Mouse (Mus musculus): ENCODE measurements around the gene Stmnd1. TPM values are rescaled to one million over a fixed set of nuclear protein-coding genes. Genes with fewer than 3 reads are reported as not detected.
"Not testable (repeated sequence)": the region's sequence is repeated elsewhere in the genome, so short reads cannot be mapped to it uniquely, and the experiment has no call there.

Gene Stmnd1
- polyA plus RNA-seq, 1 experiment from 2014 or later, result 1.2 TPM

DNA sequence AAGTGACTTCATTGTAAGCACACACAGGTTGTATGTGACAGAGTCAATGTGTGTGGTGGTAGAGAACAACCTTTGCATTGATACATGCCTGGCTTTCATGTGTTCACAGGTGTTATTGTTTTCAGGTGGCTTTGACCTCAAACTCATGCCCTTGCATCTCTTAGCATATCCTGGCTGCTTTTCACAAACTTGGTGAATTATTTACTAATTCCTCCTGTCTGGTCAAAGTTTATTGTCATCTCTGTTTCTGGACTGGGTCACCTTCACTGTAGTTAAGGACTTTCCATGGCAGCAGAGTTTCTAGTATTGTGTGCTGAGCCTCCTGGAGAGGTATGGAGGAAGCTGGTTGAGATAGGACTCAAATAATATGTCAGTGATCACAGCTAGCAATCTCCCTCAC is 20.8 kb downstream of the Stmnd1 start:
- Histone ChIP-seq H3K4me2 (no peak overlapping the region), H3K4me3 (no peak overlapping the region), H3K4me1 (no peaks in the 10 kb centered on the region), H3K9ac (no peak overlapping the region), H3K36me3 (no peaks in the 10 kb centered on the region), H3K27ac (no peak overlapping the region), H3K9me3 (no peaks in the 10 kb centered on the region), H3K27me3 (no peaks in the 10 kb centered on the region)
- no peak for ATAC-seq (ENCODE audit: insufficient number of reproducible peaks, low FRiP score, low TSS enrichment, low read depth)

DNA sequence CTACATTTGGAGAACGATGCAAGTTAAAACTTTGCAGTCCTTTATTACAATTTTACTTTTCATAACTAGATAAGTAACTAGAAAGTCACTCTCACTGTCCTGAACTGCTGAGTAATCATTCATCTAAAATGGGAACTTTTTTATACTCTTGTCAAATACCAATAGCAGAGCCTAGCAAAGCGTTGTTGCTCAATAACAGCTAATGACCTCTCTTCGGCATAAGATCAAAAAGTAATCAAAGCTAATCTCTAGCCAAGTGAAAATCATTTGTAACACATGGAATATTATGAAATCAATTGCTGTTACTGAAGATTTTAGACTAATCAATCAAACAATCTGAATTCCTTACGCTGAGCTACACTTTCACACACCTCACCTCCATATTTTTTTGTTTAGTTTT is 24.2 kb downstream of the Stmnd1 start:
- Histone ChIP-seq H3K4me2 (no peak overlapping the region), H3K27ac (no peak overlapping the region), H3K9ac (no peak overlapping the region), H3K36me3 (no peaks in the 10 kb centered on the region), H3K27me3 (no peaks in the 10 kb centered on the region), H3K4me1 (no peaks in the 10 kb centered on the region), H3K9me3 (no peaks in the 10 kb centered on the region), H3K4me3 (no peak overlapping the region)
- ATAC-seq (ENCODE audit: insufficient number of reproducible peaks, low FRiP score, low TSS enrichment, low read depth), result no peak
- 87% methylated on average over 4 of the region's 4 CpGs for WGBS

DNA sequence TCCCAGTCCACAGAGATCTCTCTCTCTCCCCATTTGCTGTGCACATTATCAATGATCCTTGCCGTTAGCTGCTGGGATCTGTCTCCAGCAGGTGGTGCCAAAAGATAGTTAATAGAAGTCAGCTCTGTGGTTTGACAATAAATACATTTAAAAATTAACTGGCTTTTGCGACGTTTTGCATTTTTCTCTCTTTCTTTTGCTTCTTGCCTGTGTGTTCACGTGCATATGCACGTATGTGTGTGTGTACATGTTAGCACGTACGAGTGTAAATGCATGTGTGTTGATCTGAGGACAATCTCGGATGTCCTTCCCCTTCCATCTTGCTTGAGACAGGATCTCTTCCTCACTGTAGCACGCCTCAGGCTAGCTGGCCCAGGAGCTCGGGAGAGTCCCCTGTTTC is 37.3 kb downstream of the Stmnd1 start:
- H3K9me3 ChIP-seq, result no peaks in the 10 kb centered on the region
- ATAC-seq (ENCODE audit: insufficient number of reproducible peaks, low FRiP score, low TSS enrichment, low read depth), result no peak
- no peak overlapping the region for H3K27ac ChIP-seq
- WGBS, result 48% methylated on average over 10 of the region's 10 CpGs
- H3K4me2 ChIP-seq, result no peak overlapping the region
- H3K9ac ChIP-seq, result no peak overlapping the region
- H3K4me1 ChIP-seq, result no peaks in the 10 kb centered on the region
- H3K27me3 ChIP-seq, result no peaks in the 10 kb centered on the region
- no peaks in the 10 kb centered on the region for H3K36me3 ChIP-seq
- H3K4me3 ChIP-seq, result no peak overlapping the region

DNA sequence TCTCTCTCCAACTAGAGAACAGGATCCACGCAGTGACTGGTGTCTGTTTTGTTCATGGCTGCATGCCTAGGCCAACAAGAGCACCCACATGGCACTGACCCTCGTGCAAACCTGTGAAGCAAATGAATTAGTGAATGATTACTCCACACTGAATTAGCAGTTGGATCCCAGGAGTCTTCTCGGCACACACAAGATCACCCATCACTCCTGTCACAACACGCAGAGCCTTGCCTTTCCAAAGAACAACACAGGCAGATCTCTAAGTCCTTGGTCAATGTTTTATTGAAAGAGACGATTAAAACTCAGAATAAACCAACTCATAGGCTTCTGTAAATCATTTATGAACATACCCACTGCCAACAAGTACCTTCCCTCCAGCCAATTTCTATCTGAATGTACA is 39.7 kb downstream of the Stmnd1 start:
- WGBS, result 75% methylated on average over 5 of the region's 5 CpGs
- Histone ChIP-seq H3K27ac (no peak overlapping the region), H3K4me1 (no peaks in the 10 kb centered on the region), H3K4me3 (no peak overlapping the region), H3K9ac (no peak overlapping the region), H3K36me3 (no peaks in the 10 kb centered on the region), H3K4me2 (no peak overlapping the region), H3K27me3 (no peaks in the 10 kb centered on the region), H3K9me3 (no peaks in the 10 kb centered on the region)
- ATAC-seq (ENCODE audit: insufficient number of reproducible peaks, low FRiP score, low TSS enrichment, low read depth), result no peak

DNA sequence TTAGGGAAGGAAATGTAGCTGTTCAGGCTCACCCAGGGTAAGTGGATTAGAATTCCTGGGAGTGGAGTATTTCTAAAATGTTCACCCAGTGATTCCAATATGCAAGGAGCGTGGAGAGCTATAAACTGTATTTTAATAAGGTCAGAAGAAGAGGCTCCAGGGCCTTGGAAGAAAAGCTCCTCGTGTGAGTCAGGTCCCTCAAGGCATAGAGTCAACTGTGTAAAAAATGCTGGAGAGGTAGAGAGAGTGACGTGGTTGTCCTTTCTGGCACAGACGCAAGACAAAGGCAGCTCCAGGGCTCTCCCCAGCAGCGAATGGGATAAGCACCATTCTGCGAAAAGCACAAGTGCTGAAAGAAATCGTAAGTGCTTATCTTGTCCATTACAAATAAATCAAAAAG is 41.6 kb downstream of the Stmnd1 start:
- Histone ChIP-seq H3K4me3 (no peak overlapping the region), H3K27me3 (no peaks in the 10 kb centered on the region), H3K27ac (no peak overlapping the region), H3K4me1 (no peaks in the 10 kb centered on the region), H3K36me3 (no peaks in the 10 kb centered on the region), H3K4me2 (no peak overlapping the region), H3K9ac (no peak overlapping the region), H3K9me3 (no peaks in the 10 kb centered on the region)
- 71% methylated on average over 7 of the region's 7 CpGs for WGBS
- no peak for ATAC-seq (ENCODE audit: insufficient number of reproducible peaks, low FRiP score, low TSS enrichment, low read depth)

DNA sequence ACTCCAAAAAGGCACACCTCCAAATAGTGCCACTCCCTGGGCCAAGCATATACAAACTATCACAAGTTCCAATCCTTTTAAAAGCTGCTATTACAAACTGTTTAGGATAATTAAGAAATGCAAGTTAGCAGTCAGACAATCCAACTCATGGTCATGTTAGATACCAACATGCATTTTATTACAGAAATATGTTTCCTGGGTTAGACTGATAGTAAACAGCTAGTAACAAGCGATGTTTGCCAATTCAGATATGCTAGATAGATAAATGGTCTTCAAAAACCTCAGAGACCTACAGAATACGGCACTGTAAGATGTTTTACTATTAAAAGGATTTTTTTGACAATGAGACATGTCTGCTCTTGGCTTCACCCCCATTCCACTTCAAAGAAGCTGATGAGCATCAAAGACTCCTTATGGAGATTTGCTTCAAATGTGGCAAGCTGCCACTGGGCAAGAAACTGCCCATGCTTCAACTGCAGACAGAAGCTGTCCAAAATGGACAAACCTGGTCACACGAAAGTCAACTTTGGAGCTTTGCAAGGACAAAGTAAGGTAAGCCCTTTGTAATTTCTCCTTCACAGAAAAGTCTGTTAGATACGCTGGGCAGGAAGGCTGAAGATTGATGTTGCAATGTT is 52.9 kb downstream of the Stmnd1 start:
- no peaks in the 10 kb centered on the region for H3K9me3 ChIP-seq
- no peaks in the 10 kb centered on the region for H3K36me3 ChIP-seq
- no peak overlapping the region for H3K9ac ChIP-seq
- no peak overlapping the region for H3K27ac ChIP-seq
- no peaks in the 10 kb centered on the region for H3K4me1 ChIP-seq
- WGBS, result 85% methylated on average over 4 of the region's 4 CpGs
- H3K4me3 ChIP-seq, result no peak overlapping the region
- H3K4me2 ChIP-seq, result no peak overlapping the region
- no peaks in the 10 kb centered on the region for H3K27me3 ChIP-seq
- no peak for ATAC-seq (ENCODE audit: insufficient number of reproducible peaks, low FRiP score, low TSS enrichment, low read depth)

DNA sequence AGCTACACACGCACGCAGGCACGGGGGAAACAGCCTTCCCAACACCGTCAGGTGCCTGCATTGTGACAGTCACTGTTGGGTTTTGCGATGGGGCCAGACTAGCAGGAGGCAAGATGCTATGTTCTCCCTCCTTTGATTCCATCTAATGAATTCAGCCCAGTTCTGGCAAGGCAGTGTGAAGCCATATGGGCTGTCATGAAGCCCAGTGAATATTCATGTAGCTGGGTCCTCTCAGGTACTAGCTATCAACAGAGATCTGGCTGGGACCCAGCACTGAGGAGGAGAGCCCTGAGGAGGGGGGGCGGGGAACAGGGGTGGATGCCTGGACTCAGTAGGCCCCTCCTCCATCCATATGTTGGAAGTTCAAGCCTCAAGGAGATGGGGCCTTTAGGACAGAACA is 61.5 kb downstream of the Stmnd1 start:
- no peak overlapping the region for H3K27ac ChIP-seq
- H3K36me3 ChIP-seq, result no peaks in the 10 kb centered on the region
- H3K4me2 ChIP-seq, result no peak overlapping the region
- H3K9me3 ChIP-seq, result no peaks in the 10 kb centered on the region
- H3K4me3 ChIP-seq, result no peak overlapping the region
- WGBS, result 60% methylated on average over 6 of the region's 6 CpGs
- H3K9ac ChIP-seq, result no peak overlapping the region
- ATAC-seq (ENCODE audit: insufficient number of reproducible peaks, low FRiP score, low TSS enrichment, low read depth), result no peak
- no peaks in the 10 kb centered on the region for H3K4me1 ChIP-seq
- no peaks in the 10 kb centered on the region for H3K27me3 ChIP-seq

DNA sequence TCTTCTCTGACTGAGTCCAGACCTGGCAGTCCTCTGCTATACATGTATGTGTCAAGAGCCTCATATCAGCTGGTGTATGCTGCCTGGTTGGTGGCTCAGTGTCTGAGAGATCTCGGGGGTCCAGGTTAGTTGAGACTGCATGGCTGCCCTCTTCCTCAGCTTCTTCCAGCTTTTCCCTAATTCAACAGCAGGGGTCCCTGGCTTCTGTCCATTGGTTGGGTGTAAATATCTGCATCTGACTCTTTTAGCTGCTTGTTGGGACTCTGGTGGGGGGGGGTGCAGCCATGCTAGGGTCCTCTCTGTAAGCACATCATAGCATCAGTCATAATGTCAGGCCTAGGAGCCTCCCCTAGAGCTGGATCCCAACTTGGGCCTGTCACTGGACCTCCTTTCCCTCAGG is 62.8 kb downstream of the Stmnd1 start:
- H3K36me3 ChIP-seq; H3K9ac ChIP-seq; H3K4me2 ChIP-seq; H3K4me1 ChIP-seq; ATAC-seq (ENCODE audit: insufficient number of reproducible peaks, low FRiP score, low TSS enrichment, low read depth); H3K9me3 ChIP-seq; H3K4me3 ChIP-seq; H3K27me3 ChIP-seq; H3K27ac ChIP-seq: not testable (repeated sequence)
- 82% methylated on average over 1 of the region's 1 CpGs for WGBS

DNA sequence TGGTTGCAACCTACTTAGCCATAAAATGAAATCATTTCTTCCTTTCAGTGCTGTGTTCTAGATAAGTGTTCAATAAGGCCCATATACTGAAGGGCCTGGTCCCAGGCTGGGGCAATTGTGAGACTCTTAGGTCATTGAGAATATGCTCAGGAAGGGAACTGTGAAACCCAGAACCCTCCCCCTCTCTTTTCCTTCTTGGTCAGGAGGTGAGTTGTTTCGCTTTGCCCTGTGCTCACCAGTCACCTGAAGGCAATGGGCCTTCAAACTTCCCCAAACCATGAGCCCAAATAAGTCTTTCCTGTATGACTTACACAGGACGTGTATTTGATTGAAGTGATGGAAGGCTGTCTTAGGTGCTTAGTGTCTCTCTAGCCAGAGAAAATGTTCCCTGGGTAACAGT is 64.3 kb downstream of the Stmnd1 start:
- Histone ChIP-seq H3K9ac (no peak overlapping the region), H3K27me3 (no peaks in the 10 kb centered on the region), H3K36me3 (no peaks in the 10 kb centered on the region), H3K4me1 (no peaks in the 10 kb centered on the region), H3K9me3 (no peaks in the 10 kb centered on the region), H3K27ac (no peak overlapping the region), H3K4me2 (no peak overlapping the region), H3K4me3 (no peak overlapping the region)
- WGBS, result 73% methylated on average over 2 of the region's 2 CpGs
- ATAC-seq (ENCODE audit: insufficient number of reproducible peaks, low FRiP score, low TSS enrichment, low read depth), result no peak

DNA sequence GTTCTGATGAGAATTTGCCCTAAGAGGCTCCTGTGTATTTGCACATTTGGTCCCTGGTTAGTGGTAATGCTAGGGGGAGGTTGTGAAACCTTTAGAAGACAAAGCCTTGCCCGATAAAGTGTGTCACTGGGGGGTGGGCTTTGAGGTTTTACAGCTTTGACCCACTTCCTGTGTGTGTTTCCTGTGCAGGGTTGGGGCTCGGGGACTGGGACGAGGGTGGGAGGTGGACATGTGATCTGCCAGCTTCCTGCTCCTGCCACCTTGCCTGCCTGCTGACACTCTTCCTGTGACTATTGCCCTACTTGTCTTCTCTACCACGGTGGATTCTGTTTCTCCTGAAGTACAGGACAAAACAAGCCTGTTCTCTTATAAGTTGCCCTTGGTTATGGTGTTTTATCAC is 66.4 kb downstream of the Stmnd1 start:
- 30% methylated on average over 4 of the region's 4 CpGs for WGBS
- no peak overlapping the region for H3K27ac ChIP-seq
- no peaks in the 10 kb centered on the region for H3K36me3 ChIP-seq
- no peak overlapping the region for H3K4me3 ChIP-seq
- no peaks in the 10 kb centered on the region for H3K27me3 ChIP-seq
- no peak for ATAC-seq (ENCODE audit: insufficient number of reproducible peaks, low FRiP score, low TSS enrichment, low read depth)
- H3K4me2 ChIP-seq, result no peak overlapping the region
- no peaks in the 10 kb centered on the region for H3K9me3 ChIP-seq
- no peak overlapping the region for H3K9ac ChIP-seq
- no peaks in the 10 kb centered on the region for H3K4me1 ChIP-seq

DNA sequence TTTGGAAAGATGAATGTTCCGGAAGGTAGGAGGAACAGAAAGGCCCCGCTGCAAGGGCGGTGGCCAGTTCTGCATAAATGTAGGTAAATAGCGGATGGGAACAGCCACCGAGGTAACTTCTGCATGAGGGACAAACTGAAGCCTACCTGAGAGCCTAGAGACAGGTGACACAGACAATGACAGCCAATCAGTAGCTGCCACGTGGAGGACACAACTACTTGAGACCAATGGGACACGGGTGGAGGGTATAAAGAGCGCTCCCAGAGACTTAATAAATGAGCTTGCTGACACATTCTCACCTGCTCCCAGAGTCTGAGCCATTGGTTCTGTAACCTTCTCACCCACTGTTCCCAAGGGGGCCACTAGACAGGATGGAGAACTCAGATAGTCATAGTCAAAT is 67.1 kb downstream of the Stmnd1 start:
- ATAC-seq (ENCODE audit: insufficient number of reproducible peaks, low FRiP score, low TSS enrichment, low read depth), result no peak
- H3K9ac ChIP-seq, result no peak overlapping the region
- WGBS, result 91% methylated on average over 8 of the region's 8 CpGs
- no peaks in the 10 kb centered on the region for H3K36me3 ChIP-seq
- H3K27ac ChIP-seq, result no peak overlapping the region
- no peaks in the 10 kb centered on the region for H3K4me1 ChIP-seq
- H3K4me2 ChIP-seq, result no peak overlapping the region
- no peaks in the 10 kb centered on the region for H3K9me3 ChIP-seq
- no peaks in the 10 kb centered on the region for H3K27me3 ChIP-seq
- H3K4me3 ChIP-seq, result no peak overlapping the region

DNA sequence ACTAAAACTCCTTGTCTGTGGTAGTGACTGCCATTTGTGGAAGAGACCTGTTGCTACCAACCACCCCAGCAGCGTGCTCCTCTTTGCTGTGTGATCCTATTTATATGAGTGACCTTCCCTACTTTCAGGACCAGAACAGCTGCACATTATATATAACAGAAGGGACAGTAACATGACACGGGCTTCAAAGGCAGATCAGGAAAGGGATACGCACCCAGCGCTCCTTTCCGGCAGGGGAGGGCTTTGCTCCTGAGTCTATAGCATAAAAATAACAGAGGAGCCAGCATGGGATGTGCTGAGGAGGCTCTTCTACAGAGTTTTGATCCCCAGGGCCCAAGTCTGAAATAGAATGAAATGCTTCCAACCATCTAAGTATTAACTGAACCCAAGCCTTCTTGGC is 67.9 kb downstream of the Stmnd1 start:
- peak; percentile 55; the same call in 1 of the 2 replicates for ATAC-seq (ENCODE audit: insufficient number of reproducible peaks, low FRiP score, low TSS enrichment, low read depth)
- H3K36me3 ChIP-seq, result no peaks in the 10 kb centered on the region
- H3K4me2 ChIP-seq, result no peak overlapping the region
- H3K4me3 ChIP-seq, result no peak overlapping the region
- no peaks in the 10 kb centered on the region for H3K27me3 ChIP-seq
- no peak overlapping the region for H3K9ac ChIP-seq
- H3K4me1 ChIP-seq, result no peaks in the 10 kb centered on the region
- WGBS, result 59% methylated on average over 5 of the region's 5 CpGs
- no peaks in the 10 kb centered on the region for H3K9me3 ChIP-seq
- H3K27ac ChIP-seq, result no peak overlapping the region

DNA sequence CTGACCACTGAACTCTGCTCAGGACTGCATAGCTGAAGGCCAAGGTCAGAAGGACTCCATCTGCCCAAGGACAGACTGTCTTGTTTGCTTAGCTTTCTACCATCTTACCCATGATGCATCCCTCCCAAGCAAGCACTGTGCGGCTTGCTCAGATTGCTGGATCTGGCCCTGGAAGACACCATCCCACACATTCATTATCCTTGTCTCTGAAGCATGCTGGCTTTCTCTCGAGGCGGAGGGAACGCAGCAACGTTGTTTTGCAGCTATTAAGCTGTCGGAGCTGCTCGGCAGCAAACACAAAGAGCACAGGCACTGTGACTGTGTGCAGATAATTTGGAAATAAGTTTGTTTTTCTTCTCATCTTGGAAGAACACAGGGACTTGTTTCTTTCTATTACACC is 69.7 kb downstream of the Stmnd1 start:
- no peaks in the 10 kb centered on the region for H3K9me3 ChIP-seq
- no peak overlapping the region for H3K27ac ChIP-seq
- H3K4me2 ChIP-seq, result no peak overlapping the region
- no peak overlapping the region for H3K4me3 ChIP-seq
- no peak overlapping the region for H3K9ac ChIP-seq
- 80% methylated on average over 7 of the region's 7 CpGs for whole genome bisulfite sequencing
- no peak for ATAC-seq (ENCODE audit: insufficient number of reproducible peaks, low FRiP score, low TSS enrichment, low read depth)
- no peaks in the 10 kb centered on the region for H3K4me1 ChIP-seq
- H3K27me3 ChIP-seq, result no peaks in the 10 kb centered on the region
- no peaks in the 10 kb centered on the region for H3K36me3 ChIP-seq

Data from limb, embryonic 15.5 days (tissue).